Mouse (Mus musculus): Measurements from ENCODE around the gene Ccdc194.
A peak's percentile ranks its signal among the peaks of the same experiment; 100 is the strongest.

Gene Ccdc194

GRCm38 (mm10) chr8:71476099-71476940 is 49.2 kb downstream of the Ccdc194 start:
- peak; percentile 86 for DNase-seq (ENCODE audit: low spot score)

- DNase-seq (ENCODE audit: low spot score) = no peak
Measured at GRCm38 (mm10) chr8:71475702-71476075, 49.8 kb downstream of the Ccdc194 start.

GRCm38 (mm10) chr8:71474785-71475701 is 50.5 kb downstream of the Ccdc194 start:
- DNase-seq (ENCODE audit: low spot score) = no peak

- no peak for DNase-seq (ENCODE audit: low spot score)
Measured at GRCm38 (mm10) chr8:71474344-71474743, 51.2 kb downstream of the Ccdc194 start.

- no peak for DNase-seq (ENCODE audit: low spot score)
Measured at GRCm38 (mm10) chr8:71472601-71473386, 52.7 kb downstream of the Ccdc194 start.

- no peak for DNase-seq (ENCODE audit: low spot score)
Measured at GRCm38 (mm10) chr8:71471861-71472260, 53.6 kb downstream of the Ccdc194 start.

- no peak for DNase-seq (ENCODE audit: low spot score)
Measured at GRCm38 (mm10) chr8:71470913-71471255, 54.6 kb downstream of the Ccdc194 start.

GRCm38 (mm10) chr8:71470146-71470912 is 55.2 kb downstream of the Ccdc194 start:
- no peak for DNase-seq (ENCODE audit: low spot score)
